Mouse (Mus musculus) MEL (cell line): ENCODE data around the gene Ska3. TPM values are rescaled to one million over a fixed set of nuclear protein-coding genes. Genes with fewer than 3 reads are reported as not detected.

Source experiments
- DNase-seq: peaks from one replicate; pipeline ENCODE4 v3.0.0; 2011; ENCODE audit warnings: low read depth, low spot score
- H3K27ac ChIP-seq: 2 replicates; pipeline ENCODE4 v1.5.1; 2012; ENCODE audit warnings: low read depth, mild to moderate bottlenecking, control low read depth, low read length, moderate library complexity; ENCODE audit not compliant: control insufficient read depth
- H3K27me3 ChIP-seq, 2 experiments: fragments of 150-350 bp in 1 of 2; sonication (generic) in 1 of 2; 2 replicates each; pipeline ENCODE4 v1.6.1; 2012; ENCODE audit warnings: low read length in 2 of 2, mild to moderate bottlenecking in 2 of 2, improper control_type of control experiment in 1 of 2, moderate library complexity in 1 of 2; ENCODE audit not compliant: insufficient read depth in 2 of 2, control insufficient read depth in 1 of 2
- H3K36me3 ChIP-seq, 2 experiments: 2 replicates each; pipeline ENCODE4 v1.6.1; 2012 to 2014; ENCODE audit warnings: low read length in 2 of 2, improper control_type of control experiment in 1 of 2, inconsistent platforms in 1 of 2, mild to moderate bottlenecking in 1 of 2; ENCODE audit not compliant: insufficient read depth in 2 of 2, control insufficient read depth in 1 of 2
- H3K4me1 ChIP-seq, 2 experiments: fragments of 150-350 bp in 1 of 2; sonication (generic) in 1 of 2; 2 replicates each; pipeline ENCODE4 v1.6.1; 2012; ENCODE audit warnings: low read length in 2 of 2, improper control_type of control experiment in 1 of 2, mild to moderate bottlenecking in 1 of 2; ENCODE audit not compliant: insufficient read depth in 2 of 2, control insufficient read depth in 1 of 2
- H3K4me3 ChIP-seq, 2 experiments: fragments of 150-350 bp in 1 of 2; sonication (generic) in 1 of 2; 2 replicates each; pipeline ENCODE4 v1.5.1; 2012; ENCODE audit warnings: low read depth in 2 of 2, low read length in 2 of 2, mild to moderate bottlenecking in 2 of 2, moderate library complexity in 2 of 2, control low read depth in 1 of 2, improper control_type of control experiment in 1 of 2; ENCODE audit not compliant: control insufficient read depth in 1 of 2, insufficient read depth in 1 of 2
- H3K79me2 ChIP-seq: 2 replicates; pipeline ENCODE4 v1.6.1; 2012; ENCODE audit warnings: mild to moderate bottlenecking, low read length, moderate library complexity; ENCODE audit not compliant: control insufficient read depth, poor library complexity, insufficient read depth
- H3K9ac ChIP-seq: 2 replicates; pipeline ENCODE4 v1.6.1; 2012; ENCODE audit warnings: low read depth, mild to moderate bottlenecking, control low read depth, low read length, moderate library complexity; ENCODE audit not compliant: control insufficient read depth, poor library complexity, severe bottlenecking
- H3K9me3 ChIP-seq: fragments of 150-350 bp; sonication (generic); replicated peaks from 2 replicates; pipeline ENCODE4 v1.6.1; 2012; ENCODE audit warnings: mild to moderate bottlenecking, low read length, improper control_type of control experiment, moderate library complexity; ENCODE audit not compliant: insufficient read depth
- BHLHE40 ChIP-seq: IDR thresholded peaks from 2 replicates; pipeline ENCODE4 v1.6.1; 2012; ENCODE audit warnings: low read depth, mild to moderate bottlenecking, inconsistent platforms, low read length, improper control_type of control experiment, borderline replicate concordance
- CHD1 ChIP-seq: IDR thresholded peaks from 2 replicates; pipeline ENCODE4 v1.6.1; 2012; ENCODE audit warnings: low read depth, mild to moderate bottlenecking, inconsistent platforms, low read length, improper control_type of control experiment
- CHD2 ChIP-seq: IDR thresholded peaks from 2 replicates; pipeline ENCODE4 v1.6.1; 2011; ENCODE audit warnings: low read length, improper control_type of control experiment
- CTCF ChIP-seq, 3 experiments: IDR thresholded peaks in 2 of 3; conservative IDR thresholded peaks in 1 of 3; 2 replicates each; pipeline ENCODE4 v1.5.1; 2011 to 2012; ENCODE audit warnings: low read length in 3 of 3, low read depth in 2 of 3, mild to moderate bottlenecking in 2 of 3, improper control_type of control experiment in 1 of 3, inconsistent platforms in 1 of 3, mixed read lengths in 1 of 3, moderate library complexity in 1 of 3; ENCODE audit not compliant: control insufficient read depth in 1 of 3, insufficient read depth in 1 of 3, poor library complexity in 1 of 3, severe bottlenecking in 1 of 3
- E2F4 ChIP-seq: IDR thresholded peaks from 2 replicates; pipeline ENCODE4 v1.6.1; 2011; ENCODE audit warnings: low read depth, low read length, improper control_type of control experiment, borderline replicate concordance
- ELF1 ChIP-seq: IDR thresholded peaks from 2 replicates; pipeline ENCODE4 v1.6.1; 2014; ENCODE audit warnings: low read depth, mild to moderate bottlenecking, inconsistent platforms, low read length, improper control_type of control experiment, moderate library complexity
- EP300 ChIP-seq, 2 experiments: IDR thresholded peaks; 2 replicates each; pipeline ENCODE4 v1.6.1; 2011; ENCODE audit warnings: improper control_type of control experiment in 2 of 2, low read length in 2 of 2, low read depth in 1 of 2, mild to moderate bottlenecking in 1 of 2
- GABPA ChIP-seq: IDR thresholded peaks from 2 replicates; pipeline ENCODE4 v1.6.1; 2012; ENCODE audit warnings: low read depth, mild to moderate bottlenecking, inconsistent platforms, low read length, improper control_type of control experiment, moderate library complexity
- GATA1 ChIP-seq: IDR thresholded peaks from 2 replicates; pipeline ENCODE4 v1.6.1; 2011; ENCODE audit warnings: low read depth, low read length, improper control_type of control experiment
- HCFC1 ChIP-seq: IDR thresholded peaks from 2 replicates; pipeline ENCODE4 v1.6.1; 2012; ENCODE audit warnings: low read depth, mild to moderate bottlenecking, inconsistent platforms, low read length, improper control_type of control experiment, moderate library complexity
- MAFK ChIP-seq: IDR thresholded peaks from 2 replicates; pipeline ENCODE4 v1.6.1; 2011; ENCODE audit warnings: low read depth, mild to moderate bottlenecking, low read length, improper control_type of control experiment, borderline replicate concordance
- MAZ ChIP-seq: IDR thresholded peaks from 2 replicates; pipeline ENCODE4 v1.6.1; 2012; ENCODE audit warnings: low read depth, mild to moderate bottlenecking, inconsistent platforms, low read length, improper control_type of control experiment
- MEF2A ChIP-seq: IDR thresholded peaks from 2 replicates; pipeline ENCODE4 v1.6.1; 2014; ENCODE audit warnings: low read depth, mild to moderate bottlenecking, inconsistent platforms, low read length, improper control_type of control experiment; ENCODE audit not compliant: poor library complexity, insufficient replicate concordance, severe bottlenecking; ENCODE audit errors: extremely low read depth
- NELFE ChIP-seq: IDR thresholded peaks from 2 replicates; pipeline ENCODE4 v1.6.1; 2011; ENCODE audit warnings: low read depth, low read length, improper control_type of control experiment
- POLR2A ChIP-seq, 2 experiments: IDR thresholded peaks; 2 replicates each; pipeline ENCODE4 v1.6.1; 2011 to 2012; ENCODE audit warnings: low read length in 2 of 2, mild to moderate bottlenecking in 2 of 2, control low read depth in 1 of 2, improper control_type of control experiment in 1 of 2, low read depth in 1 of 2, moderate library complexity in 1 of 2; ENCODE audit not compliant: control insufficient read depth in 1 of 2, insufficient read depth in 1 of 2, poor library complexity in 1 of 2
- POLR2AphosphoS2 ChIP-seq: IDR thresholded peaks from 2 replicates; pipeline ENCODE4 v1.6.1; 2011; ENCODE audit warnings: low read length, improper control_type of control experiment
- RAD21 ChIP-seq: IDR thresholded peaks from 2 replicates; pipeline ENCODE4 v1.6.1; 2011; ENCODE audit warnings: mild to moderate bottlenecking, low read depth, low read length, improper control_type of control experiment
- RCOR1 ChIP-seq: IDR thresholded peaks from 2 replicates; pipeline ENCODE4 v1.6.1; 2012; ENCODE audit warnings: low read depth, mild to moderate bottlenecking, inconsistent platforms, low read length, improper control_type of control experiment
- SIN3A ChIP-seq: IDR thresholded peaks from 2 replicates; pipeline ENCODE4 v1.6.1; 2012; ENCODE audit warnings: low read length, improper control_type of control experiment, inconsistent platforms
- TAL1 ChIP-seq: IDR thresholded peaks from 2 replicates; pipeline ENCODE4 v1.6.1; 2012; ENCODE audit warnings: mild to moderate bottlenecking, inconsistent platforms, low read length, moderate library complexity, mixed read lengths
- TBP ChIP-seq: IDR thresholded peaks from 2 replicates; pipeline ENCODE4 v1.8.0; 2011; ENCODE audit warnings: low read depth, low read length, improper control_type of control experiment
- TCF12 ChIP-seq: IDR thresholded peaks from 2 replicates; pipeline ENCODE4 v1.6.1; 2014; ENCODE audit warnings: low read depth, mild to moderate bottlenecking, inconsistent platforms, low read length, improper control_type of control experiment, moderate library complexity
- USF1 ChIP-seq: IDR thresholded peaks from 2 replicates; pipeline ENCODE4 v1.6.1; 2014; ENCODE audit warnings: low read depth, mild to moderate bottlenecking, inconsistent platforms, low read length, improper control_type of control experiment, moderate library complexity
- USF2 ChIP-seq, 2 experiments: IDR thresholded peaks; 2 replicates each; pipeline ENCODE4 v1.6.1; 2011 to 2012; ENCODE audit warnings: improper control_type of control experiment in 2 of 2, low read length in 2 of 2, borderline replicate concordance in 1 of 2, inconsistent platforms in 1 of 2, low read depth in 1 of 2, mild to moderate bottlenecking in 1 of 2; ENCODE audit not compliant: insufficient read depth in 1 of 2
- ZMIZ1 ChIP-seq: IDR thresholded peaks from 2 replicates; pipeline ENCODE4 v1.6.1; 2012; ENCODE audit warnings: low read depth, mild to moderate bottlenecking, inconsistent platforms, low read length, improper control_type of control experiment, moderate library complexity
- polyA plus RNA-seq, 2 experiments: library from polyadenylated mRNA; stranded (reverse) in 1 of 2; unstranded in 1 of 2; fragments of >175 nt in 1 of 2; fragments of >200 nt in 1 of 2; gene quantifications; 2 replicates each; pipeline versions ENCODE4 v1.2.1 to v1.2.4; 2012; ENCODE audit warnings: low replicate concordance in 2 of 2, low read depth in 1 of 2; ENCODE audit not compliant: insufficient read length in 2 of 2, insufficient read depth in 1 of 2, missing spikeins in 1 of 2
- total RNA-seq: library from RNA; depleted of rRNA; stranded (reverse); fragments of 300-350 nt; gene quantifications from 2 replicates; pipeline ENCODE4 v1.2.3, GENCODE M21; 2012

Gene Ska3
- total and polyA plus RNA-seq, 3 experiments, result 20.2 to 29.7 TPM; not detected in 1

DNA sequence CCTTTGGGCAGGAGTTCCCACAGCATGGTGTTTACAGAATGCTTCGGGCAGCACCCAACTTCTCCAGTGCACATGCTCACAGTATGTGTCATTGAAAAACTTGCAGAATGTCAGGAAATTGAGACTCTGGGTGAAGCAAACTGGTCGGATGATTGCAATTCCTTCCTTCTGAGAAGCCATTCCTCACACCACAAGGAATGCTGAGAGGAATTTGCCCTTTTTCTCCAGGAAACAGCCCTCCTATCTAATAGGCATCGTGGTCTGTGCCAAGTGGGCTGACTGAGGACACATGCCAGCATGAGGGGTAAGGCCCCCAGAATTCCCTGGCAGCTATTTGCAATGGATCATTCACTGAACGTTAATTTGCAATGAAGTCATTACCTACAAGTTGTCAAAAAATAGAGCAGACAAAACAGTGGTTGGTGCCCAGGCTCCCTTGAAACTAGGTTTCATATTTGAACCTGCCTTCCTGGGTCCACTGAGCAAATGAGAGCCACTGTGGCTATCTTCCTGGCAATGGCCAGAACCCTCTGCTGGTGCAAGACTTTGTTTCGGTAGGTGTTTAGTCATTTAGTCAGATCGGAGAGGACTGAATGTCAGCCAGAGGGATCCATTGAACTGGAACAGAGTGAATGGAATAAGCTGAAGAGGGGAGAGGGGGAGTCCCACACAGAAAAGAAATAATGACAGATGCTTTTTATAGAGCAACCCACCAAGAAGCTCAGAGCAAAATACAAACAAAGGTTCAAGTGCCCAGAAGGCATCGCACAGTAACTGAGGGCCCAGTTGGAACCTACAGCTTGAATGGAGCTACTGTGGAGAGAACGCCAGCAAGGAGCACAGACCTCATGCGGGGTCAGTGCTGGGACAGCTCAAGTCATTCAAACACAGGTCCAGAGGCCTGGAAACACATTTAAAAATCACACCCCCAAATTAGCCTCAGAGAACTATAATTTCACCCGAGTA lies 65.3 kb downstream of the Ska3 start:
- Histone ChIP-seq H3K27me3 (no peaks in the 10 kb centered on the region; a peak in 1 of 4 replicates), H3K4me3 (no peak overlapping the region), H3K4me1 (no peaks in the 10 kb centered on the region; a peak in 1 of 4 replicates), H3K27ac (no peak overlapping the region), H3K36me3 (no peaks in the 10 kb centered on the region), H3K9me3 (no peaks in the 10 kb centered on the region), H3K9ac (no peak overlapping the region), H3K79me2 (no peaks in the 10 kb centered on the region)
- TF ChIP-seq USF1 (no peak), MAFK (no peak), RCOR1 (no peak), TCF12 (no peak), CHD1 (no peak), RAD21 (no peak), TBP (no peak), USF2 (IDR thresholded peaks at IDR 0.05; ENCODE audit: borderline replicate concordance in 1 of 2, insufficient read depth in 1 of 2, low read depth in 1 of 2, low read length in 2 of 2) (no peak), CHD2 (no peak), GATA1 (no peak), MEF2A (no peak), SIN3A (no peak), MAZ (no peak), ELF1 (no peak), TAL1 (no peak), EP300 (IDR thresholded peaks at IDR 0.05; ENCODE audit: low read depth in 1 of 2, low read length in 2 of 2) (no peak)
- DNase-seq, result no peak

DNA sequence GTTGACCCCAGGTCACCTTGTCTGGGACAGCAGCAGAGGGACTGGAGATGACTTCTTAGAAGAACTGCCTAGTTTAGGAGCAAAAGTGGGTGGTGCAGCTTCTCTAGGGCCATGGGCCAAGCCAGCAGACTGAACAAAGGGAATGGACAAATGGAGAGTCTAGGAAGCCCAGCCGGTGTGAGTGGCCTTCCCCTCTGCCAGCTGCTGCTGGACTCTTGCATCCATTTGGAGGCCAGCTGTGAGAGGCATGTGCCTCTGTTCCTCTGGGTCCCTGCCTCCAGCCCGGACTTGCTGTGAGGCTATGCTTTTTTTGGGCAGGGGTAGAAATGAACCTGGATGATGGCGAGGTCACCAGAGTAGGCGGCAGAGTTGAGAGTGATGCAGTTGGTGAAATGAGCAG lies 67.7 kb downstream of the Ska3 start, which contains the start of gene Lats2:
Gene Lats2 (minus strand): TSS at position 152 of the 400 bp plus-strand sequence.
- Histone ChIP-seq H3K36me3 (peaks cover 0 to 7% of the 10 kb centered on the region in 2 experiments; a peak in 2 of 4 replicates), H3K27me3 (no peaks in the 10 kb centered on the region; a peak in 1 of 4 replicates), H3K79me2 (no peaks in the 10 kb centered on the region), H3K4me1 (peaks cover 5 to 6% of the 10 kb centered on the region in 2 experiments), H3K9ac (no peak within 1 kb of the TSS), H3K4me3 (no peak within 1 kb of the TSS), H3K27ac (no peak within 1 kb of the TSS), H3K9me3 (no peaks in the 10 kb centered on the region)
- DNase-seq, result no peak
- TF ChIP-seq TBP (no peak), USF1 (no peak), MAZ (no peak), USF2 (IDR thresholded peaks at IDR 0.05; ENCODE audit: borderline replicate concordance in 1 of 2, insufficient read depth in 1 of 2, low read depth in 1 of 2, low read length in 2 of 2) (no peak), POLR2A (IDR thresholded peaks at IDR 0.05; ENCODE audit: control insufficient read depth in 1 of 2, insufficient read depth in 1 of 2, low read depth in 1 of 2, low read length in 2 of 2, poor library complexity in 1 of 2) (no peak), ZMIZ1 (no peak), BHLHE40 (no peak), GABPA (no peak), EP300 (IDR thresholded peaks at IDR 0.05; ENCODE audit: low read depth in 1 of 2, low read length in 2 of 2) (no peak), NELFE (no peak), CTCF (IDR thresholded peaks at IDR 0.05 in 2 of 3, conservative IDR thresholded peaks at IDR 0.05 in 1 of 3; ENCODE audit: control insufficient read depth in 1 of 3, insufficient read depth in 1 of 3, low read depth in 2 of 3, low read length in 3 of 3, poor library complexity in 1 of 3, severe bottlenecking in 1 of 3) (no peak), POLR2AphosphoS2 (no peak), ELF1 (no peak), E2F4 (no peak), GATA1 (no peak), HCFC1 (no peak), RAD21 (no peak)
- TF ChIP-seq, all 39 proteins: peak for 0
